Mouse (Mus musculus) liver, embryonic 15.5 days (tissue): Measurements from ENCODE around the gene Paxbp1. TPM values are rescaled to one million over a fixed set of nuclear protein-coding genes. Genes with fewer than 3 reads are reported as not detected.

Experiments used
- ATAC-seq: fragments of 200-750 bp; cut with Nextera tagmentation; 2 replicates; pipeline ENCODE4 v1.8.0; 2017; ENCODE audit warnings: moderate number of reproducible peaks, mild to moderate bottlenecking, moderate library complexity; ENCODE audit not compliant: insufficient read depth
- H3K27ac ChIP-seq: fragments of 300-500 bp; sonication (generic); replicated peaks from 2 replicates; pipeline ENCODE4 v1.5.1; 2015; ENCODE audit warnings: mild to moderate bottlenecking, inconsistent platforms
- H3K27me3 ChIP-seq: fragments of 300-500 bp; sonication (generic); 2 replicates; pipeline ENCODE4 v1.6.1; 2015; ENCODE audit warnings: mild to moderate bottlenecking, inconsistent platforms
- H3K36me3 ChIP-seq: fragments of 300-500 bp; sonication (generic); replicated peaks from 2 replicates; pipeline ENCODE4 v1.6.1; 2015; ENCODE audit warnings: moderate library complexity, mild to moderate bottlenecking, inconsistent platforms
- H3K4me1 ChIP-seq: fragments of 300-500 bp; sonication (generic); replicated peaks from 2 replicates; pipeline ENCODE4 v1.6.1; 2015; ENCODE audit warnings: inconsistent platforms
- H3K4me2 ChIP-seq: fragments of 300-500 bp; sonication (generic); 2 replicates; pipeline ENCODE4 v1.6.1; 2015; ENCODE audit warnings: moderate library complexity, mild to moderate bottlenecking, inconsistent platforms
- H3K4me3 ChIP-seq: fragments of 300-500 bp; sonication (generic); replicated peaks from 2 replicates; pipeline ENCODE4 v1.5.1; 2015; ENCODE audit warnings: mild to moderate bottlenecking, inconsistent platforms
- H3K9ac ChIP-seq: fragments of 300-500 bp; sonication (generic); 2 replicates; pipeline ENCODE4 v1.6.1; 2015; ENCODE audit warnings: moderate library complexity, mild to moderate bottlenecking, inconsistent platforms
- H3K9me3 ChIP-seq: fragments of 300-500 bp; sonication (generic); replicated peaks from 2 replicates; pipeline ENCODE4 v1.6.1; 2016; ENCODE audit warnings: inconsistent platforms
- WGBS: fragments of 180-500 bp; shearing (Covaris S2); methylation state at CpG from one replicate; pipeline ENCODE4 v1.1.7; 2015; ENCODE audit warnings: mixed read lengths; ENCODE audit not compliant: insufficient replicate concordance; 5-methylcytosine and 5-hydroxymethylcytosine counted together
- polyA plus RNA-seq: library from polyadenylated mRNA; unstranded; fragments of >200 nt; fragmentation: Nextera tagmentation; extraction: Ambion mirVana; gene quantifications from 2 replicates; pipeline ENCODE4 v1.2.1, GENCODE M21; 2015

Gene Paxbp1
- polyA plus RNA-seq, 1 experiment from 2014 or later, result 16.3 TPM

DNA sequence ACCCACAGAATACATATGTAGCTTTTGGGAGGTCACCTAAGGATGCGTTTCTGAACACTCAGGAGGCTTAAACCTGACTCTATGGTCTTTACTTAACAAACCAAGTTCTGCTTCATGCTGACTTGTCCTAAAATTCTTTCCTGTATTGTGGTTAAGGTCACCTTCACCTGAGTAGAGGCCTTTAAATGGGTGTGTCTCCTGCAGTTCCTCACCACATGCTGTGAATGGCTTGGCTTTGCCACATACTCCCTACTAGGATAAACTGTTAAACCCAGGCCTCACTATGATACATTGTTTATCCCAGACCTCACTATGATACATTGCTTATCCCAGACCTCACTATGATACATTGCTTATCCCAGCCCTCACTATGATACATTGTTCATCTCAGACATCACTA lies 27.9 kb upstream of the Paxbp1 start:
- H3K27me3 ChIP-seq, result peaks cover 37% of the 10 kb centered on the region
- no peaks in the 10 kb centered on the region for H3K4me1 ChIP-seq
- ATAC-seq, result no peak
- no peaks in the 10 kb centered on the region for H3K36me3 ChIP-seq
- no peak overlapping the region for H3K9ac ChIP-seq
- no peak overlapping the region for H3K4me3 ChIP-seq
- H3K9me3 ChIP-seq, result no peaks in the 10 kb centered on the region
- no peak overlapping the region for H3K27ac ChIP-seq
- H3K4me2 ChIP-seq, result no peak overlapping the region
- 63% methylated on average over 1 of the region's 1 CpGs for WGBS

DNA sequence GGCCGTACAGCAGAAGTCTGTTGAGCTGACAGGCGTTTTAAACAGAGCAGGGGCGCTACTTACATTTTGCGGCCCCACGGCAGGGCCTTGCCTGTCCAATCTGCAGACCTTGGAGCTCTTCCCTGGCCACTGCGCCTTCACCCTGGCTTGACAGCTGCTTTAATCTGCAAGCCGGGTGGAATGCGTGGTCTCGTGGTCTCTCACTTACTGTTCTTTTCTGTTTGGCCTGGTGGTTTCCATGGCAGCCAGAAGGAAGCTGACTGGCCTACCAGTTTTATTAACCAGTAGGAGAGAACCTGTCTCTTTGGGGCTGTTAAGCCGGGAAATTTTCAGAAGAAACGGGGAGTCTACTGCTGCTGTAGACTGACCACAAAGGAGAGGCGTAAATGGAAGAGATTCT lies 24.6 kb upstream of the Paxbp1 start:
- no peak overlapping the region for H3K27ac ChIP-seq
- no peak overlapping the region for H3K4me3 ChIP-seq
- WGBS, result 45% methylated on average over 12 of the region's 12 CpGs
- no peak overlapping the region for H3K9ac ChIP-seq
- H3K4me1 ChIP-seq, result no peaks in the 10 kb centered on the region
- no peaks in the 10 kb centered on the region for H3K9me3 ChIP-seq
- no peak for ATAC-seq
- no peaks in the 10 kb centered on the region for H3K36me3 ChIP-seq
- peaks cover 58% of the 10 kb centered on the region for H3K27me3 ChIP-seq
- H3K4me2 ChIP-seq, result no peak overlapping the region

- no peak overlapping the region for H3K4me3 ChIP-seq
- H3K4me2 ChIP-seq, result no peak overlapping the region
- no peaks in the 10 kb centered on the region for H3K4me1 ChIP-seq
- no peaks in the 10 kb centered on the region for H3K36me3 ChIP-seq
- H3K27me3 ChIP-seq, result peaks cover 63% of the 10 kb centered on the region
- WGBS, result 92% methylated on average over 1 of the region's 1 CpGs
- H3K9me3 ChIP-seq, result no peaks in the 10 kb centered on the region
- ATAC-seq, result no peak
- H3K27ac ChIP-seq, result no peak overlapping the region
- H3K9ac ChIP-seq, result no peak overlapping the region
Observed at GRCm38 (mm10) chr16:91067122-91067521, 22.8 kb upstream of the Paxbp1 start.

DNA sequence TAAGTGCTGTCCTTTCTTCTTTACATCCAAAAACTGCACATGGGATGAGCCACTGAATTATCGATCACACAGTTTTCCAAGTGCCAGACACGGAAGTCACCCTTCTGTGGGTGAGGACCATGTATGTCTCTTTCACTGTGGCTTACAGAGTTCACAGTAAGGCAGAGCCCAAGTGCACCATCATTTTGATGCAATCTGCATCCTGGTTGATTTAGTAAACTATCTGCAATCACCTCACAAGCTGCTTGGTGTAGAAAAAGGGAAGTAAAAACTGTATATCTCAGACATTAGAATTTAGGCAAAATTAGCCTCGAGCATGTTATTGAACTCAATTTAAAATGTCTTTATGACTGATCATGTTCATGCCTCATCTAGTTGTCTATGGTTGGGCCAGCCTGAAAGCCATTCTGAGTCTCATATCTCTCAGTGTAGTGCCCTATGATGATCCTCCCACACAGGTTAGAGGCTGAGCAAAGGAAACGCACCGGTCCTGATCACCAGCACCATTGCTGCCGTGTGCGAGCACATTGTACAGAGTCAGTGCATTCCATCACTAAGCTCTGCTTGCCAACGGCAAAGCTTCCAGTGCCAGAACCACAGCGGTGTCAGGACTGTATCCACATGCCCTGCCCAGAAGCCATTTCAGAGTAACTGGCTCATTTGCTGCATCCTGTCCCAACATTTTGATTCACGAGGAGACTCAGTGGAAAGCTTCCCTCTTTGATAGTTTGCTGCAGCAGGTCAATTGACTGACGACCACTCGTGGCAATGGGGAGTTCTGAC lies 20.4 kb upstream of the Paxbp1 start:
- H3K4me3 ChIP-seq, result no peak overlapping the region
- H3K4me1 ChIP-seq, result no peaks in the 10 kb centered on the region
- no peak overlapping the region for H3K4me2 ChIP-seq
- ATAC-seq, result no peak
- H3K27me3 ChIP-seq, result peaks cover 46% of the 10 kb centered on the region
- H3K27ac ChIP-seq, result no peak overlapping the region
- H3K9me3 ChIP-seq, result no peaks in the 10 kb centered on the region
- 63% methylated on average over 12 of the region's 12 CpGs for WGBS
- H3K9ac ChIP-seq, result no peak overlapping the region
- no peaks in the 10 kb centered on the region for H3K36me3 ChIP-seq

DNA sequence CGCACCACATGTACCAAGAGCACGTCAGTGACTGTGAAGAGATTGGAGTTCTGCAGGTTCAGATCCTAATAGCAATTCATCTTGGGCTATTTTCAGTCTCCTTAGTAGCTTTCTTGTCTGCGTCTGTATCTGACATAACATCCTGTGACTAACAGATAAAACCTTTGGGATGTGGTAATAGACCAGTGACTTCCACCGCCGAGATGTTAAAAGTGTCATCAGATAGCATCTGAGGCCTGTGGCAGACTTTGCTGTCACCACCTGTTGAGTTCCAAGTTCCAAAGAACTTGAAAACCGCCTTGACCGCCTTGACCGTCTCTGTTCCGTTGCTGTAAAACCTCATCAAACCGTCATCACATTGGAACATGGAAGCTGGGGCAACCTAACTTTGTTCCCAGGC lies 19.4 kb upstream of the Paxbp1 start:
- Histone ChIP-seq H3K36me3 (no peaks in the 10 kb centered on the region), H3K4me1 (no peaks in the 10 kb centered on the region), H3K4me2 (no peak overlapping the region), H3K4me3 (no peak overlapping the region), H3K9ac (no peak overlapping the region), H3K27me3 (peaks cover 39% of the 10 kb centered on the region), H3K27ac (no peak overlapping the region), H3K9me3 (no peaks in the 10 kb centered on the region)
- ATAC-seq, result no peak
- 58% methylated on average over 10 of the region's 10 CpGs for WGBS

GRCm38 (mm10) chr16:91061531-91062318 lies 17.4 kb upstream of the Paxbp1 start:
- H3K27me3 ChIP-seq, result peaks cover 36% of the 10 kb centered on the region
- 28% methylated on average over 13 of the region's 13 CpGs for WGBS
- H3K9ac ChIP-seq, result no peak overlapping the region
- no peak overlapping the region for H3K27ac ChIP-seq
- H3K4me1 ChIP-seq, result no peaks in the 10 kb centered on the region
- no peak overlapping the region for H3K4me2 ChIP-seq
- no peaks in the 10 kb centered on the region for H3K36me3 ChIP-seq
- no peak for ATAC-seq
- H3K4me3 ChIP-seq, result no peak overlapping the region
- H3K9me3 ChIP-seq, result no peaks in the 10 kb centered on the region

DNA sequence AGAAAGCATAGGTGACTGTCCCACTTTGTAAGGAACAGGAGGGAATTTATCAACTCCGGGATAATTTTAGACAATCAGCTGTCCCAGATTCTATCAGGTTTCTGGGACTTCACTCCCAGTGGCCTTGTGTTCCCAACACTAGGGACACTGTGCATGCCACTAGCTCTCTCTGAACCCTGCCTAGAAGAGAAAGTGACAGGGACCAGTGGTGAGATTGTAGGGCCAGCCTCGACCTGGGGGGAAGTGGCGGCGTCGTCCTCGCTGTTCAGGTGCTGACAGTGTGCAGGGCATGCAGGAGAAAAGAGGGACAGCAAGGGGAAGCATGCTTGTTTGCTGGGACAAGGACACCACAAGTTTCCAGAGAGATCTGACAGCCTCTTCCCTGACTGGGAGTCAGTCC lies 13.4 kb upstream of the Paxbp1 start:
- WGBS, result 59% methylated on average over 6 of the region's 6 CpGs
- H3K27me3 ChIP-seq, result peaks cover 45% of the 10 kb centered on the region; the same call in 1 of the 2 replicates
- no peak overlapping the region for H3K9ac ChIP-seq
- H3K4me2 ChIP-seq, result no peak overlapping the region
- ATAC-seq, result no peak
- H3K4me3 ChIP-seq, result no peak overlapping the region
- H3K9me3 ChIP-seq, result no peaks in the 10 kb centered on the region
- no peaks in the 10 kb centered on the region for H3K36me3 ChIP-seq
- H3K27ac ChIP-seq, result no peak overlapping the region
- no peaks in the 10 kb centered on the region for H3K4me1 ChIP-seq

DNA sequence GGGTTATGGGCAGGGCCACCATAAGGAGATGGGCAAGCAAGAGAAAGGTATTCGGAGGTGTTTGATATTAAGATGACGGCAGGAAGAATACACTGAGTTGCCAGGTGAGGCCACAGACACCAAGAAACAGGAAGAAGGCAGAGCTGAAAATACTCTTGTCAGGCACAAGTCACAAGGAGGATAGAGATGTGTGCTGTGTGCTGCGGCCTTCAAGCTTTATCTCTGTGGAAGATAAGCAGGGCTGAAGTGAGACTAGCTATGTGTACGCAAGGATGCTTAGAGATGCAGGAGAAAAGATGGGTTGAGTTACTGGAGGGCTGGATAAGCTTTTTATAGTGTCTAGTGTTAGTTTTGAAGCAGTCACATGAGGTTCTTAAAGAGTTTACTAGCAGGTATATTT lies 12.9 kb upstream of the Paxbp1 start:
- no peak overlapping the region for H3K9ac ChIP-seq
- 45% methylated on average over 4 of the region's 4 CpGs for WGBS
- no peaks in the 10 kb centered on the region for H3K9me3 ChIP-seq
- H3K4me2 ChIP-seq, result no peak overlapping the region
- no peaks in the 10 kb centered on the region for H3K36me3 ChIP-seq
- no peaks in the 10 kb centered on the region for H3K4me1 ChIP-seq
- no peak overlapping the region for H3K27ac ChIP-seq
- peaks cover 45% of the 10 kb centered on the region; the same call in 1 of the 2 replicates for H3K27me3 ChIP-seq
- H3K4me3 ChIP-seq, result no peak overlapping the region
- ATAC-seq, result no peak

DNA sequence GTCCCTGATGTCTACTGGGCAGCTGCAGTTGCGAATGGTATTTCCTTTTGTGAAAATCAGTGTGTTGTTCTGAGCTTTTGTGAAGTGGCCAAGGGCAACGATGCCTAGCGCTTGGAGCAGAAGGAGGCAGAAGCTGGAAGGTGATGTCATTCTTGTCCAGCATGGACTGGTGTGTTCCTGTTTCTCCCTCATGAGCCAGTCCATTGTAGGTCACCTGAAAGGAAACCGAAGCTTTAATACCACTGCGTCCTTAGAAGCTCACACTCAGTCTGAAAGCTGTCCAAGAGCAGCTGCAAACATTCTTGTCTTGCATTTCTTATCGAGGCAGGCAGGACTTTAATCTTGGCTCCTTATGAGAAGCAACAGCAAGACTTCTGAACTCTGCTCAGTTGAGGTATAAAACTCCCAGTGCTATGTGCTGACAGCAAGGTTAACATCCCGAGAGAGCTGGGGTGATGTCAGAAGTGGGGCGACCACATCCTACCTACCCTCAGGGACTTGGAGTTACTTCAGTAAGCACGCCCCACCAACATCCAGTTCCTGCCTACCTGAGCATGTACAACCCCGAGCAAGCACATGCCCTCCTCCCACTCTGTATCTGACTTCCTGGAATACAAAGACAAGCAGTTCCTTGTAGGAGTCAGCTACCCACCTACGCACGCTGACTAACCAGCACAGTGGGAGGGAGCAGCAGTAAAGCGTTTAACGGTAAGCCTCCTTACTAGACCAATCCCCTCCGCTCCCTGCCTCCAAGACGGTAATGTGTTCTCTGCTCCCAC lies 11.9 kb upstream of the Paxbp1 start:
- no peak overlapping the region for H3K9ac ChIP-seq
- H3K9me3 ChIP-seq, result no peaks in the 10 kb centered on the region
- peaks cover 45% of the 10 kb centered on the region; the same call in 1 of the 2 replicates for H3K27me3 ChIP-seq
- ATAC-seq, result no peak
- H3K4me3 ChIP-seq, result no peak overlapping the region
- no peaks in the 10 kb centered on the region for H3K4me1 ChIP-seq
- no peak overlapping the region for H3K4me2 ChIP-seq
- H3K36me3 ChIP-seq, result no peaks in the 10 kb centered on the region
- WGBS, result 46% methylated on average over 16 of the region's 16 CpGs
- no peak overlapping the region for H3K27ac ChIP-seq

- no peaks in the 10 kb centered on the region for H3K4me1 ChIP-seq
- no peak overlapping the region for H3K4me2 ChIP-seq
- H3K9ac ChIP-seq, result no peak overlapping the region
- WGBS, result 66% methylated on average over 5 of the region's 5 CpGs
- peaks cover 48% of the 10 kb centered on the region for H3K27me3 ChIP-seq
- H3K9me3 ChIP-seq, result no peaks in the 10 kb centered on the region
- H3K4me3 ChIP-seq, result no peak overlapping the region
- H3K36me3 ChIP-seq, result no peaks in the 10 kb centered on the region
- no peak overlapping the region for H3K27ac ChIP-seq
- no peak for ATAC-seq
Observed at GRCm38 (mm10) chr16:91055150-91055549, 10.8 kb upstream of the Paxbp1 start.

DNA sequence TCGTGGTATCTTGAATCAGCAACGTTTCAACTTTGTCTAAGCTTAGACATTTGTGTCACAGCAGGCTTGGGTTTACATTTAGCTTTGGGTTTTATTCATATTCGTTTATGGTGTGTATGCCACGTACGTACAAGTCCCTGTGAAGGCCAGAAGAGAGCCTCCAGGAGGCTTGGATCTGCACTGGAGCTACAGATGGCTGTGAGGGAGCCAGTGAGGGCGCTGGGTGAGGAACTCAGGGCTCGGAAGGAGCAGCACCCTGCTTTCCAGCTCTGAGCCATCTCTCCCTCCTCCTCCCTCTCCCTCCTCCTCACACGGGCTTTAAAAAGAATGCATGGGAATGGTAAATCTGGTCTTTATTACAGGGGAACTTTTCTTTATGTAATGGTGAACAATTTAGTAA lies 9.3 kb upstream of the Paxbp1 start:
- WGBS, result 52% methylated on average over 8 of the region's 8 CpGs
- Histone ChIP-seq H3K4me1 (no peaks in the 10 kb centered on the region), H3K9ac (no peak overlapping the region), H3K27ac (no peak overlapping the region), H3K27me3 (peaks cover 56% of the 10 kb centered on the region), H3K36me3 (no peaks in the 10 kb centered on the region), H3K4me3 (no peak overlapping the region), H3K4me2 (no peak overlapping the region), H3K9me3 (no peaks in the 10 kb centered on the region)
- no peak for ATAC-seq
